Mouse (Mus musculus): Measurements from ENCODE around the gene Rab29. TPM values are rescaled to one million over a fixed set of nuclear protein-coding genes. Genes with fewer than 3 reads are reported as not detected.
A peak's percentile ranks its signal among the peaks of the same experiment; 100 is the strongest.
"Not testable (repeated sequence)": the region's sequence is repeated elsewhere in the genome, so short reads cannot be mapped to it uniquely, and the experiment has no call there.

Rab29 gene
- polyA plus RNA-seq, 1 experiment: 7.3 TPM

GRCm38 (mm10) chr1:131905497-131905896 lies 38.5 kb downstream of the Rab29 start:
- DNase-seq (ENCODE audit: low read depth): peak; percentile 31
- no peak for TF ChIP-seq POLR2A (IDR thresholded peaks at IDR 0.05; ENCODE audit: borderline replicate concordance, extremely low read depth, insufficient read depth, insufficient read length, poor library complexity, severe bottlenecking)
- peak; percentile 35; the same call in 1 of the 2 replicates for TF ChIP-seq CTCF (IDR thresholded peaks at IDR 0.05; ENCODE audit: borderline replicate concordance, extremely low read depth, insufficient read depth, insufficient read length)

DNA sequence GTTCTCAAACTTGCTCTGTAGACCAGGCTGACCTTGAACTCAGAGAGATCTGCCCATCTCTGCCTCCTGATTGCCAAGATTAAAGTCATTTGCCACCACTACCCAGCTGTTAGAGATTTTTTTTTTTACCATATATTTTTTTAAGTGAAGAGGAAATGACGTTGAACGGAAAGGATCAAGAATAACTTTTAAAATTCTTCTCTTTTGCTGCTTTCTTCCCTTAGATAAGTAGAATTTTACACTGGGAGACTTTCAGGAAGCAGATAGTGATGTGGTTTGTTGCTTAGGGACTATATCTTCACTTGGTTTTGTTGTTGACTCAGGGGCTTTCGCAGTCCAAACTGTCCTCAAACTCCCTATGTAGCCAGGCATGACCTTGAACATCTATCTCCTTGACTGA lies 41.4 kb downstream of the Rab29 start:
- no peak for DNase-seq (ENCODE audit: low read depth)
- TF ChIP-seq POLR2A (IDR thresholded peaks at IDR 0.05; ENCODE audit: borderline replicate concordance, extremely low read depth, insufficient read depth, insufficient read length, poor library complexity, severe bottlenecking) (no peak), CTCF (IDR thresholded peaks at IDR 0.05; ENCODE audit: borderline replicate concordance, extremely low read depth, insufficient read depth, insufficient read length) (no peak)

DNA sequence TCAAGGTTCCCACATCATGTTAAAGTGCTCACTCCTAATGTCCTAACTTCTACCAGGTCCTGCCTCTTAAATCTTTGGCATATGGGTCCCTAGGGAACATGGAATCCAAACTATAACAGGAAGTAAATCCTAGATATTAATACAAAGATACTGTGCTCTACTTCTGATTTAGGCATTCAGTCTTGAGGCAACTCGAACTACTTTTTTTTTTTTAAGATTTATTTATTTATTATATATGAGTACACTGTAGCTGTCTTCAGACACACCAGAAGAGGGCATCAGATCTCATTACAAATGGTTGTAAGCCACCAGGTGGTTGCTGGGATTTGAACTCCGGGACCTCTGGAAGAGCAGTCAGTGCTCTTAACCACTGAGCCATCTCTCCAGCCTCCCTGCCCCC lies 42.2 kb downstream of the Rab29 start:
- DNase-seq (ENCODE audit: low read depth): not testable (repeated sequence)

DNA sequence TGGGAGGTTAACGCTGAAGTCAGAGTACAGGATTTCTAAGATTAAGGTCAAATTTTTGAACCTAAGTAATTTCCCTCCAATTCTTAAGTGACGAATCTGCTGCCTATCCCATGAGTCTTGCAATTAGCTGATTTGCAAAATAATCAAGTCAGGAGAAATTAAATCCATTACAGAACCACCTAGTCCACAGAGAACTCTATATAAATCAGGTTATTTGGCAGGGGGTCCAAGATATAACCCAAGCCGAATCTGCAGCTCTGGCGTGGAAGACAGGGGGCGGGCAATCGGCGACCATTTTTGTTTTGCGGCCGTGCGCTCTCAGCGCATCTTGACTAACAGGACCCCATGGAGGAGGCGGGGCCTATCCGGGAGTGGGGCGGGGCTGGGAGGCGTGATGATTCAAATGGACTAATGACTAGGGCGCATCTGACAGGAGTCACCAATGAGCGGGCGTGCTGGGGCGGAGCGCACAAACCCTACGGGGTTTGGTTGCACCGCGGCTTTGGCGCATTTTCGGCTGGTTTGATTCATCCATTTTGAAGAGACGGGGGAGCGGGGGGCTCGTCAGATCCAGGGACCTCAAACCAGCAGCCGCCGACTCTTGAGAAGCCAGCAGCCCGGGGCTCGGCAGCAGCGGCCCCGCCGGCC lies 43.1 kb downstream of the Rab29 start, which contains the start of gene Nucks1:
Gene Nucks1, plus strand, starts transcription at position 534 of the 648 bp plus-strand sequence.
- DNase-seq (ENCODE audit: low read depth): peak; percentile 100
- TF ChIP-seq POLR2A (IDR thresholded peaks at IDR 0.05; ENCODE audit: borderline replicate concordance, extremely low read depth, insufficient read depth, insufficient read length, poor library complexity, severe bottlenecking): peak; percentile 65; the same call in 1 of the 2 replicates
- peak; percentile 28; the same call in 1 of the 2 replicates for TF ChIP-seq CTCF (IDR thresholded peaks at IDR 0.05; ENCODE audit: borderline replicate concordance, extremely low read depth, insufficient read depth, insufficient read length)

- TF ChIP-seq CTCF (IDR thresholded peaks at IDR 0.05; ENCODE audit: borderline replicate concordance, extremely low read depth, insufficient read depth, insufficient read length) (no peak), POLR2A (IDR thresholded peaks at IDR 0.05; ENCODE audit: borderline replicate concordance, extremely low read depth, insufficient read depth, insufficient read length, poor library complexity, severe bottlenecking) (peak; percentile 28; the same call in 1 of the 2 replicates)
- DNase-seq (ENCODE audit: low read depth): peak; percentile 78
Observed at GRCm38 (mm10) chr1:131910674-131911558, 43.9 kb downstream of the Rab29 start.

DNA sequence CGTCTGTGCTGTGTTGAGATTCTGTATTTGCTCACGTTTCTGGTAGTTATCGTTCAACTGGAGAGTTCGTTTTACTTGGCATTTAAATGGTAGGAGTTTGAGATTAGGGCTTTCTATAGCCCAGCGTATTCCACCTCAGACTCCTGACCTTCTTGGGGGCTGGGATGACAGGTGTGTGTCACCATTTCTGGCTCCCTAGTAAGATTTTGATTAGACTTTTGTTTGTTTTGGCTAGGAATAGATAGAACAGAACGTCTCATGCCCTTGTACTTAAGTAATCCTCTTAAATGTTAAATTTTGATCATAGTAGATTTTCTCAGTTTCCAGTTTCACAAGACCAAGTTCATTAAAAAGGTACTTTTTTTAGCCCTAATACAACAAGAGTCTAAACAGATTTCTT lies 50.6 kb downstream of the Rab29 start:
- DNase-seq (ENCODE audit: low read depth): no peak
- TF ChIP-seq CTCF (IDR thresholded peaks at IDR 0.05; ENCODE audit: borderline replicate concordance, extremely low read depth, insufficient read depth, insufficient read length) (no peak), POLR2A (IDR thresholded peaks at IDR 0.05; ENCODE audit: borderline replicate concordance, extremely low read depth, insufficient read depth, insufficient read length, poor library complexity, severe bottlenecking) (no peak)

DNA sequence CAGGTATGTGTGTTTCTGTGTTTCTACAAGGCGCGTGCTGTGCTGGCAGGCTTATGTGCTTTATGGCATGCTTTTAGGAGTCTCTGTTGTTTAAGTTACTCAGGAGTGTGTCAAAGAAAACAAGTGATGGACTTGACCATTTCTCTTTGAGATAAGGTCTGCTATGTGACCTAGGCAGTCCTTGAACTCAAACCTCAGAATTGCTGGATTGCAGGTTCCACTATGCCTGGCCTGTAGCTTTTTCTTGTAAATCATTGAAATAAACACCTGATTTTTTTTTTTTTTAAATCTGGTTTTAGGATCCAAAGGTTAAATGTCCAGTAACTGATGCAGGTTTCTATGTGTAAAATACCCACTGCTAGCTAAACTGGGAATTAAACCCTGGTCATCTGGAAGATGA lies 52.0 kb downstream of the Rab29 start:
- no peak for TF ChIP-seq POLR2A (IDR thresholded peaks at IDR 0.05; ENCODE audit: borderline replicate concordance, extremely low read depth, insufficient read depth, insufficient read length, poor library complexity, severe bottlenecking)
- no peak for TF ChIP-seq CTCF (IDR thresholded peaks at IDR 0.05; ENCODE audit: borderline replicate concordance, extremely low read depth, insufficient read depth, insufficient read length)
- DNase-seq (ENCODE audit: low read depth): no peak

- TF ChIP-seq CTCF (IDR thresholded peaks at IDR 0.05; ENCODE audit: borderline replicate concordance, extremely low read depth, insufficient read depth, insufficient read length): no peak
- TF ChIP-seq POLR2A (IDR thresholded peaks at IDR 0.05; ENCODE audit: borderline replicate concordance, extremely low read depth, insufficient read depth, insufficient read length, poor library complexity, severe bottlenecking): no peak
- no peak for DNase-seq (ENCODE audit: low read depth)
Observed at GRCm38 (mm10) chr1:131922100-131922499, 55.1 kb downstream of the Rab29 start.

Other genes with a start within 250 kb of the Rab29 start
- 0.07 TPM in 1 of 2 replicates, not detected in the other for gene Ctse, start 228.9 kb upstream of the Rab29 start, polyA plus RNA-seq (2012; rRNA removed)
- 0.76 and 0.96 TPM in 2 replicates for gene Rab7b, start 178.5 kb upstream of the Rab29 start, polyA plus RNA-seq (2012; rRNA removed)
- 0.10 and 0.14 TPM in 2 replicates for gene Slc26a9, start 123.2 kb upstream of the Rab29 start, polyA plus RNA-seq (2012; rRNA removed)
- gene Pm20d1, start 69.8 kb upstream of the Rab29 start, polyA plus RNA-seq (2012; rRNA removed): 0.19 and 0.43 TPM in 2 replicates
- gene Slc41a1, start 39.7 kb upstream of the Rab29 start, polyA plus RNA-seq (2012; rRNA removed): 21.9 and 25.4 TPM in 2 replicates
- gene Nucks1, start 43.3 kb downstream of the Rab29 start, polyA plus RNA-seq (2012; rRNA removed): 41.6 and 58.8 TPM in 2 replicates
- gene Slc45a3, start 95.7 kb downstream of the Rab29 start, polyA plus RNA-seq (2012; rRNA removed): 4.1 and 5.7 TPM in 2 replicates
- 12.7 and 16.6 TPM in 2 replicates for gene Elk4, start 140.4 kb downstream of the Rab29 start, polyA plus RNA-seq (2012; rRNA removed)
- gene Mfsd4a, start 200.8 kb downstream of the Rab29 start, polyA plus RNA-seq (2012; rRNA removed): 2.0 and 2.2 TPM in 2 replicates

All from brain, embryonic 14.5 days (tissue).